Mouse (Mus musculus) hindbrain, embryonic 11.5 days (tissue): Measurements from ENCODE around the gene Phlpp2. TPM values are rescaled to one million over a fixed set of nuclear protein-coding genes. Genes with fewer than 3 reads are reported as not detected.

ENCODE experiments used
- ATAC-seq: fragments of 200-750 bp; cut with Nextera tagmentation; 2 replicates; pipeline ENCODE4 v1.8.0; 2017; ENCODE audit warnings: mild to moderate bottlenecking, moderate TSS enrichment, moderate library complexity; ENCODE audit not compliant: low FRiP score
- DNase-seq: peaks from one replicate; pipeline ENCODE4 v3.0.0-alpha.2; 2015; ENCODE audit warnings: low spot score
- H3K27ac ChIP-seq: fragments of 300-500 bp; sonication (generic); 2 replicates; pipeline ENCODE4 v1.5.1; 2014; ENCODE audit warnings: mild to moderate bottlenecking, low read depth, low read length
- H3K27me3 ChIP-seq: fragments of 300-500 bp; sonication (generic); 2 replicates; pipeline ENCODE4 v1.6.1; 2014; ENCODE audit warnings: mild to moderate bottlenecking, low read length, moderate library complexity, mixed read lengths; ENCODE audit not compliant: control insufficient read depth, insufficient read depth
- H3K36me3 ChIP-seq: fragments of 300-500 bp; sonication (generic); 2 replicates; pipeline ENCODE4 v1.6.1; 2014; ENCODE audit warnings: mild to moderate bottlenecking, low read length, moderate library complexity, mixed read lengths; ENCODE audit not compliant: control insufficient read depth, insufficient read depth
- H3K4me1 ChIP-seq: fragments of 300-500 bp; sonication (generic); replicated peaks from 2 replicates; pipeline ENCODE4 v1.6.1; 2014; ENCODE audit warnings: low read length, mixed read lengths; ENCODE audit not compliant: control insufficient read depth, insufficient read depth
- H3K4me2 ChIP-seq: fragments of 300-500 bp; sonication (generic); replicated peaks from 2 replicates; pipeline ENCODE4 v1.6.1; 2014; ENCODE audit warnings: mild to moderate bottlenecking, low read depth, low read length
- H3K4me3 ChIP-seq: fragments of 300-500 bp; sonication (generic); 2 replicates; pipeline ENCODE4 v1.5.1; 2014; ENCODE audit warnings: low read depth, low read length
- H3K9ac ChIP-seq: fragments of 300-500 bp; sonication (generic); 2 replicates; pipeline ENCODE4 v1.6.1; 2014; ENCODE audit warnings: low read depth, low read length
- H3K9me3 ChIP-seq: fragments of 300-500 bp; sonication (generic); 2 replicates; pipeline ENCODE4 v1.6.1; 2016; ENCODE audit warnings: low read length; ENCODE audit not compliant: control insufficient read depth
- WGBS: fragments of 180-500 bp; shearing (Covaris S2); extraction: QIAGEN DNeasy Blood & Tissue Kit; methylation state at CpG from one replicate; pipeline ENCODE4 v1.1.7; 2014; 5-methylcytosine and 5-hydroxymethylcytosine counted together
- polyA plus RNA-seq: library from polyadenylated mRNA; unstranded; fragments of >200 nt; fragmentation: Nextera tagmentation; extraction: Ambion mirVana; gene quantifications from 2 replicates; pipeline ENCODE4 v1.2.1, GENCODE M21; 2014

Phlpp2 gene
- polyA plus RNA-seq, 1 experiment from 2014 or later, result 5.1 TPM

DNA sequence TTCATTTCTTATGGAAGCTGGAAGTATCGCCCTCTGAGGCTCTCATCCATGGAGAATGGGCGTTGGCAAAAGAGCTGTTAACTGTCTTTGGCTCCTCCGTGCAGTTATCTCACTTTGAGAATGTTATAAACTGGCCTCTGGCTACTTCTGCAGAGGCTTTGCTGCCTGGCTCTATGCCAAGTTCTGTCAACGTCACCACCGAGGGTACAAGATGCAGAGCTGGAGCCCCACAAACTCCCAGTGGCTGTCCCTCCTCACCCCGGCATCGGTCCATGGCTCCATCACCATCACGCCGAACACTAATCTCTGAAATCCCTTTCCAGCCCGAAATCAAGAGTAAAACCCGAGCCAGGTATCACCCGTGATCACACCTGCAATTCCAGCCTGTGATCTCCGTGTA, 95.1 kb downstream of the Phlpp2 start:
- ATAC-seq, result no peak
- H3K9me3 ChIP-seq, result no peaks in the 10 kb centered on the region
- WGBS, result 85% methylated on average over 13 of the region's 13 CpGs

DNA sequence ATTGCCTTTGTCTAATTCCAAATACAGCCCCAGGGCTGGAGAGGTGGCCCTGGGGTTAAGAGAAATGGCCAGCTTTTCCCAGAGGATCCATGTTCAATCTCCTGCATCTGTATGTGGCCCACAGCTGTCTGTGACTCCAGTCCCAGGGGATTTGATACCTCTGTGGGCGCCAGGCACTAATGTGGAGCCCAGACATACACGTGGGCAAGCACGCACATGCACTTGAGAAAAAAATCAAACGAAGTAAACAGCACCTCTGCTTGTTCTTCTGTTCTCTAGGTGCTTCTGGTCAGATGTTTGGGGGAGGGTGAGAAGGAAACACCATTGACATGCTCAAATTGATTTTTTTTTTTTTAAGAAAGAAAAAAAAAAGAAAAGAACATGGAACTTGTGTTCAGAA, 95.8 kb downstream of the Phlpp2 start:
- H3K9ac ChIP-seq, result no peak overlapping the region
- H3K27ac ChIP-seq, result no peak overlapping the region
- no peak overlapping the region for H3K4me3 ChIP-seq
- WGBS, result 79% methylated on average over 4 of the region's 4 CpGs
- no peak overlapping the region for H3K4me2 ChIP-seq
- no peaks in the 10 kb centered on the region for H3K36me3 ChIP-seq
- DNase-seq, result no peak
- 0 out of 2 replicates have a peak, but pooled peaks cover 4% of the 10 kb centered on the region for H3K4me1 ChIP-seq
- ATAC-seq, result no peak
- no peaks in the 10 kb centered on the region for H3K9me3 ChIP-seq
- H3K27me3 ChIP-seq, result peaks cover 17% of the 10 kb centered on the region

More for the DNA sequence above, 95.1 kb downstream of the Phlpp2 start:
- Histone ChIP-seq H3K4me2 (no peak overlapping the region), H3K27ac (no peak overlapping the region), H3K4me3 (no peak overlapping the region), H3K9ac (no peak overlapping the region), H3K36me3 (no peaks in the 10 kb centered on the region), H3K27me3 (peaks cover 14% of the 10 kb centered on the region), H3K4me1 (0 out of 2 replicates have a peak, but pooled peaks cover 4% of the 10 kb centered on the region)
- no peak for DNase-seq

DNA sequence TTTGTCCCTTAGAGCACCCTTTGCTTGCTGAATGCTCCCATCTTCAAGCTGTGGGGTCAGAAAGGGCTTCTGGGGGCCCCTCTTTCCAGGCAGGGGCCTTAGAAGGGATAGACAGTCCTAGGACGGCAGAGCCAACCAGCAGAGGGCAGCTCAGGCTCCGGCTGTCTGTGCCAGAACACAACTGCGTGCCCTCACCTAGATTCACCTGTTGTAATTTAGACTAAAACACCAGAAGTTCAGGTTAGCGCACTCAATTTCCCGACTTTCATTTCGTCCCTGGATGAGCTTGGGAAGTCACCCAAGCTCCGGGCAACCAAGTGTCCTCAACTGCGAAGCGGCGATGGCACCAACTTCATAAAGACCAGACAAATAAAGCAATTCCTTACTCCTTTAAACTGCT, 100.5 kb downstream of the Phlpp2 start:
- Histone ChIP-seq H3K4me1 (no peaks in the 10 kb centered on the region), H3K27ac (no peak overlapping the region), H3K4me2 (no peak overlapping the region), H3K9me3 (no peaks in the 10 kb centered on the region), H3K27me3 (peaks cover 8% of the 10 kb centered on the region; the same call in 1 of the 2 replicates), H3K9ac (no peak overlapping the region), H3K4me3 (no peak overlapping the region), H3K36me3 (no peaks in the 10 kb centered on the region)
- 60% methylated on average over 10 of the region's 10 CpGs for WGBS
- DNase-seq, result no peak
- ATAC-seq, result no peak

DNA sequence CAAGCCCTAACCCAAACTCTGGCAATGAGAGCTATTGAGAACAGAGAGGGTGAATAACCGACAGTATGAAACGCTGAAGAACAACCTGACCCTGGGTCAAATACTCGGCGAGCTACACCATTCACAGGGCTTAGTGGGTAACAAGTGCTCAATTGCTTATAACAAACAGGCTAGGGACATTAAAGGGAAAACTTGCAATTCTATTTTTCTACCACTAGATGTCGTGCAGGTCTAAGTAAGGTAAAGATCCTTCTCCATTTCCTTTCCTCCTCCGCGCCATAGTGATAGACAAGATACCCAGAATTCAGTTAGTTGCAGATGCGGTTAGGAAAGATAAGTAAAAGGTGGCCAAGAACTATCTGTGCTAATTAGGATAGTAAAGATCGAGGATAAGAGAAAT, 102.0 kb downstream of the Phlpp2 start:
- H3K4me2 ChIP-seq, result no peak overlapping the region
- peak; percentile 59 for DNase-seq
- H3K9ac ChIP-seq, result no peak overlapping the region
- H3K27ac ChIP-seq, result no peak overlapping the region
- H3K27me3 ChIP-seq, result peaks cover 8% of the 10 kb centered on the region; the same call in 1 of the 2 replicates
- H3K4me3 ChIP-seq, result no peak overlapping the region
- 12% methylated on average over 9 of the region's 9 CpGs for WGBS
- H3K36me3 ChIP-seq, result no peaks in the 10 kb centered on the region
- ATAC-seq, result no peak
- no peaks in the 10 kb centered on the region for H3K9me3 ChIP-seq
- H3K4me1 ChIP-seq, result no peaks in the 10 kb centered on the region

DNA sequence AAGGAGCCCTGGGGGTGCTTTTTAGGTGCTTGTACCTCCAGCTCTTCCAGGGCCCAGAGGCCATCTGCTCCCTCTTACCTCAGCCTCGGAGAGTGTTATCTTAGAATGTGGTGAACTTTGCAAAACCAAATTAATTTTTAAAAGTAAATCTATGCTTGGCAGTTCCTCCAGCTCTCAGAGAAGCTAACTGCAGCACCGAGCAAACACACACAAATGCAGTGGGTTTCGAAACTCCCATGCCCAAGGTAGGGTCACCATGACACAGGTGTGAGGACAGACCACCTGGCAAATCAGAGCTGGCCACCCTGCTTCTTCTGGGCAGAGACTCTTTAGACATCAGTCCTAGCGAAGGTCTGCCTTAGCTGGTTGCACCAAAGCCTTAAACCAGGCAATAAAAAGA, 104.6 kb downstream of the Phlpp2 start:
- no peaks in the 10 kb centered on the region for H3K4me1 ChIP-seq
- H3K36me3 ChIP-seq, result no peaks in the 10 kb centered on the region
- H3K27ac ChIP-seq, result no peak overlapping the region
- no peak for DNase-seq
- ATAC-seq, result no peak
- no peak overlapping the region for H3K4me3 ChIP-seq
- H3K27me3 ChIP-seq, result peaks cover 8% of the 10 kb centered on the region; the same call in 1 of the 2 replicates
- no peak overlapping the region for H3K9ac ChIP-seq
- WGBS, result 86% methylated on average over 4 of the region's 4 CpGs
- H3K4me2 ChIP-seq, result no peak overlapping the region
- no peaks in the 10 kb centered on the region for H3K9me3 ChIP-seq

DNA sequence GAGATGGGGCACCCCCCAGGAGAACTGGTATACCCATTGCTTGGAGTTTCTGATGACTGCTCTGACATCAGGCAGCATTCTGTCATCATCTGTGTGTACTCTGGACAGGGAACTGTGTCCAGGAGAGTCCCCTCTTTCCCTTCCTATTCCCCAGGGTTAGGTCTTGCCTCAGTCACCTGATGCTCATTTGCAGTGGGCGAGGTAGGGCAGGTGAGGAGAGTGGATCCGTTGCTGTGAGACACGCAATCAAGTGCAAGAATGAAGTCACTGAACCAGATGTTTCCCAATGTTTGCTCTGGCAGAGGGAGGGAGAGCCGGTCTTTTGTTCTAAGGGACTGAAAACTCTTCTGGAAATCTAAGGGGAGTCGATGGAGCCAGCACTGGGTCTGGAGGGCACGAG, 111.0 kb downstream of the Phlpp2 start:
- no peaks in the 10 kb centered on the region for H3K36me3 ChIP-seq
- ATAC-seq, result no peak
- no peaks in the 10 kb centered on the region for H3K9me3 ChIP-seq
- no peak overlapping the region for H3K4me2 ChIP-seq
- H3K27ac ChIP-seq, result no peak overlapping the region
- no peak overlapping the region for H3K9ac ChIP-seq
- H3K27me3 ChIP-seq, result no peaks in the 10 kb centered on the region
- 76% methylated on average over 6 of the region's 6 CpGs for WGBS
- no peak overlapping the region for H3K4me3 ChIP-seq
- no peaks in the 10 kb centered on the region for H3K4me1 ChIP-seq
- DNase-seq, result no peak

DNA sequence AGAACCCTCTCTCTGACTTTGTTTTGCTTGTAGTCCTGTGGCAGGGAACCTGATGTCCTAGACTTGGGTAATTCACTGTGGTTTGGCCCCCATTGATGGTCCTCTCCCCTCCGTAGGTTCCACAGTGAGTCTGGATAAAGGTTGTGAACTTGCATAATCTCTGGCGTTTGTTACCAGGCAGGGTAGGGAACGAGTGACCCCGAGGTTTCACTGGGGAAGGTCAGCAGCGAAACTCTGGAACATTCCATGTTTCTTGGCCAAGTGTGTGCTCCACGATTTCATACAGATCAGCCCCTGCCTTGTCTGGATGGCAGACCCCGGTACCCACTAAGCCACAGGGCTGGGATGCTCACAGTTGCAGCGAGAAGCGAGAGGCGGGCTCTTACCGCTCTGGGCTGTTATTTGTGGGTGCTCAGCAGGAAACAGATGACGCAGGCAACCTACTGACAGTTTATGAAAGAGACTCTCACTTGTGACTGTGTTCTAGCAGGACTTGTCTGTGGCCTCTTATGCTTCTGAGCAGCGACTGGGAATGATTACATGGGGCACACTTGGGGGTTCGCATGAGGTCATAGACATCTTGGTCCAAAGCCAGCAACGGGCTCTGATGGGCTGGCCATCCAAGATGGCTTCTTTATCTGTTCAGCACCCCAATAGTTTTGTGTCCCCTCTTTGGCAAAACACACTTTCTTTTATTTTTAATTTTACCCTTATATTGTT, 114.2 kb downstream of the Phlpp2 start:
- Histone ChIP-seq H3K4me3 (no peak overlapping the region), H3K27me3 (no peaks in the 10 kb centered on the region), H3K4me2 (no peak overlapping the region), H3K4me1 (no peaks in the 10 kb centered on the region), H3K27ac (no peak overlapping the region), H3K9me3 (no peaks in the 10 kb centered on the region), H3K36me3 (no peaks in the 10 kb centered on the region), H3K9ac (no peak overlapping the region)
- 72% methylated on average over 15 of the region's 15 CpGs for WGBS
- DNase-seq (no peak), ATAC-seq (no peak)

DNA sequence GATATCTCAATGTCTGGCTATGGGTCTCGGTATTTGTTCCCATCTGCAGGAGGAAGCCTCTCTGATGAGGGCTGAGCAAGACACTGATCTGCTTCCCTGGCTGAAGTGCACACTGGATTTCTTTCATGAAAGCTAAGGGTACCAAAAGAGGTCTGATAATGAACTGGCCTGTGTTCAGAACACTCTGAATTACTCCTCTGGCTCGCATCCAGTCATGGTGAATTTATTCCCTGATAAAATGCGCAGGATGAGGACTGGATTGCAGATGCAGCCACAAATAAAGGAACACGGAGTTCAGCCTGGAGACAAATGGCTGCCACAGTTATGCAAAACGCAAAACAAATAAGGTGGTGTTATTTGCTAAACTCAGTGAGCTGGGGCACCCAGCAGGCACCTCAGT, 115.6 kb downstream of the Phlpp2 start:
- H3K27ac ChIP-seq, result no peak overlapping the region

DNA sequence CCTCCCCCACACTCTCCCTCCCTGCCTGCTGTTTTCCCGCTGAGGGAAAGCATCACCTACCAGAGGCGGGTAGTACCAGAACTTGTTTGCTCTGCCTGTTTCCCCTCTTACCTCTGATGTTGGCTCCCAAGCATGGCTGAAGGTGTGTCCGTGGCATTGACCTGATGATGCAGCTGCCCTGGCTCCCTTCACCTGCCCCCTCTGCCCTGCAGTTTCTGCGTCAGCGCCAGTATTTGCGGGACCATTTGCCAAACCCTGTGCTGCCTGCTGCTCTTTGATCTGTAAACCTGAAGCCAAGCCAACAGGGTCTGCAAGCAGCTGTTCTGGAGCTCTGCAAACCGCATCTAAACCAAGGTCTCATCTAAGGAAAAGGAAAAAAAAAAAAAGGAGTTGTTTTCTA, 118.0 kb downstream of the Phlpp2 start:
- Histone ChIP-seq H3K9me3 (no peaks in the 10 kb centered on the region), H3K36me3 (no peaks in the 10 kb centered on the region), H3K27me3 (no peaks in the 10 kb centered on the region), H3K4me1 (no peaks in the 10 kb centered on the region), H3K9ac (no peak overlapping the region), H3K4me3 (no peak overlapping the region), H3K27ac (no peak overlapping the region), H3K4me2 (no peak overlapping the region)
- WGBS, result 74% methylated on average over 7 of the region's 7 CpGs
- ATAC-seq, result no peak
- DNase-seq, result no peak

More for the DNA sequence above, 115.6 kb downstream of the Phlpp2 start:
- no peak for DNase-seq
- ATAC-seq, result no peak
- Histone ChIP-seq H3K9ac (no peak overlapping the region), H3K9me3 (no peaks in the 10 kb centered on the region), H3K27me3 (no peaks in the 10 kb centered on the region), H3K4me2 (no peak overlapping the region), H3K36me3 (no peaks in the 10 kb centered on the region), H3K4me3 (no peak overlapping the region), H3K4me1 (no peaks in the 10 kb centered on the region)
- 38% methylated on average over 5 of the region's 5 CpGs for WGBS
